Comparison of ENCODE assay signal across 8 mouse cellular contexts in genomic region chr11:102375196-102376173, GRCm38 (mm10). TPM values are rescaled to one million over a fixed set of nuclear protein-coding genes. Genes with fewer than 3 reads are reported as not detected.
A peak's percentile ranks its signal among the peaks of the same experiment; 100 is the strongest.
DNase-seq lines count a peak whose midpoint lies in the region; ATAC-seq and TF ChIP-seq lines count a peak whose summit lies in the region.

No protein-coding gene starts in this region.

- no peaks in the 10 kb centered on the region for H3K27me3 ChIP-seq in forebrain, postnatal 0 days (ENCODE audit: insufficient read depth, low read length)
- 0 out of 2 replicates have a peak, but pooled peaks cover 21% of the 10 kb centered on the region for H3K27me3 ChIP-seq in hindbrain, embryonic 13.5 days
- H3K27me3 ChIP-seq in liver, adult 2 months (ENCODE audit: control insufficient read depth, insufficient read depth, low read length), result no peaks in the 10 kb centered on the region

- H3K9ac ChIP-seq in forebrain, postnatal 0 days, result no peak overlapping the region
- peak overlapping the region; percentile 35 for H3K9ac ChIP-seq in hindbrain, embryonic 13.5 days
- H3K9ac ChIP-seq in liver, adult 2 months (ENCODE audit: low read depth, low read length), result peak overlapping the region; percentile 62

- H3K4me2 ChIP-seq in forebrain, postnatal 0 days (ENCODE audit: low read depth), result peak overlapping the region; percentile 29
- H3K4me2 ChIP-seq in hindbrain, embryonic 13.5 days, result peak overlapping the region; percentile 43

- no peaks in the 10 kb centered on the region for H3K9me3 ChIP-seq in forebrain, postnatal 0 days (ENCODE audit: low read length)
- no peaks in the 10 kb centered on the region for H3K9me3 ChIP-seq in hindbrain, embryonic 13.5 days

- no peak overlapping the region for H3K27ac ChIP-seq in forebrain, postnatal 0 days (ENCODE audit: low read depth, low read length)
- no peak overlapping the region for H3K27ac ChIP-seq in hindbrain, embryonic 13.5 days
- H3K27ac ChIP-seq in liver, adult 2 months (replicated peaks; ENCODE audit: insufficient read depth, low read depth, low read length), result peak overlapping the region; percentile 81

- 6% methylated on average over 22 of the region's 23 CpGs for WGBS in forebrain, postnatal 0 days
- WGBS in hindbrain, embryonic 13.5 days, result 4% methylated on average over 23 of the region's 23 CpGs
- 3% methylated on average over 23 of the region's 23 CpGs for WGBS in liver, adult 2 months

- H3K36me3 ChIP-seq in forebrain, postnatal 0 days (ENCODE audit: insufficient read depth), result no peaks in the 10 kb centered on the region
- no peaks in the 10 kb centered on the region for H3K36me3 ChIP-seq in hindbrain, embryonic 13.5 days
- H3K36me3 ChIP-seq in liver, adult 2 months (ENCODE audit: control insufficient read depth, insufficient read depth, low read length), result no peaks in the 10 kb centered on the region

- no peak for ATAC-seq in forebrain, postnatal 0 days
- ATAC-seq in hindbrain, embryonic 13.5 days (ENCODE audit: low FRiP score), result 0 out of 2 replicates have a peak, but pooled peaks have one; percentile 43

- TF ChIP-seq CTCF in forebrain, postnatal 0 days (IDR thresholded peaks at IDR 0.05; ENCODE audit: low read depth), result no peak
- no peak for TF ChIP-seq CTCF in liver, adult 2 months (IDR thresholded peaks at IDR 0.05; ENCODE audit: low read depth, low read length)

- DNase-seq in Muller cell, postnatal 12 days (ENCODE audit: inconsistent ontology term), result peak; percentile 38
- peak; percentile 74 to 87 for DNase-seq in cerebellum, adult 18-20 months
- no peak for DNase-seq in forebrain, postnatal 0 days
- peak; percentile 90 for DNase-seq in liver, adult 2 months (ENCODE audit: extremely low read depth, low read depth, low spot score)
- DNase-seq in neural tube, embryonic 10.5 days (ENCODE audit: extremely low spot score, low spot score), result peak; percentile 56
- DNase-seq in thymus, postnatal 36 days, result no peak
- no peak for DNase-seq in right cerebral cortex, postnatal 4 days

- TF ChIP-seq POLR2A in liver, adult 2 months (IDR thresholded peaks at IDR 0.05; ENCODE audit: extremely low read depth, insufficient read depth, low read length), result peak; percentile 48; the same call in 1 of the 2 replicates

- H3K4me3 ChIP-seq in forebrain, postnatal 0 days (ENCODE audit: low read depth, low read length), result no peak overlapping the region
- H3K4me3 ChIP-seq in hindbrain, embryonic 13.5 days, result peak overlapping the region; percentile 3; the same call in 1 of the 2 replicates
- peak overlapping the region; percentile 39; the same call in 1 of the 2 replicates for H3K4me3 ChIP-seq in liver, adult 2 months (ENCODE audit: insufficient read depth, low read depth, low read length)

- no peaks in the 10 kb centered on the region for H3K4me1 ChIP-seq in forebrain, postnatal 0 days (ENCODE audit: insufficient read depth)
- peaks cover 18% of the 10 kb centered on the region for H3K4me1 ChIP-seq in hindbrain, embryonic 13.5 days (replicated peaks)
- H3K4me1 ChIP-seq in liver, adult 2 months (ENCODE audit: control insufficient read depth, insufficient read depth, low read length), result peaks cover 10% of the 10 kb centered on the region

- H3K79me2 ChIP-seq in liver, adult 2 months (ENCODE audit: control insufficient read depth, insufficient read depth, low read length), result no peaks in the 10 kb centered on the region

RNA-seq across cellular contexts. Expression of gene Slc4a1, which starts 9.5 kb away (rescaled TPM):
- 0.24 and 1.2 TPM in 2 replicates for total RNA-seq in forebrain, postnatal 0 days (2014; rRNA removed)
- 0.50 and 0.68 TPM in 2 replicates for polyA plus RNA-seq in forebrain, postnatal 0 days (2015; fragmentation: Nextera tagmentation; extraction: Ambion mirVana)
- 4.4 and 5.0 TPM in 2 replicates for polyA plus RNA-seq in hindbrain, embryonic 13.5 days (2015; fragmentation: Nextera tagmentation; extraction: Ambion mirVana)
- total RNA-seq in liver, adult 2 months (2014; rRNA removed), result 0.07 and 0.65 TPM in 2 replicates
- 0.07 and 0.10 TPM in 2 replicates for polyA plus RNA-seq in liver, adult 2 months (2012; rRNA removed)

RNA-seq across cellular contexts. Expression of gene Rundc3a, which starts 17.7 kb away (rescaled TPM):
- total RNA-seq in forebrain, postnatal 0 days (2014; rRNA removed), result 306 and 418 TPM in 2 replicates
- 118 and 121 TPM in 2 replicates for polyA plus RNA-seq in forebrain, postnatal 0 days (2015; fragmentation: Nextera tagmentation; extraction: Ambion mirVana)
- polyA plus RNA-seq in hindbrain, embryonic 13.5 days (2015; fragmentation: Nextera tagmentation; extraction: Ambion mirVana), result 135 and 144 TPM in 2 replicates
- 1.0 and 2.5 TPM in 2 replicates for total RNA-seq in liver, adult 2 months (2014; rRNA removed)
- 1.2 and 2.1 TPM in 2 replicates for polyA plus RNA-seq in liver, adult 2 months (2012; rRNA removed)

RNA-seq across cellular contexts. Expression of gene Slc25a39, which starts 32.3 kb away (rescaled TPM):
- 96.3 and 114 TPM in 2 replicates for total RNA-seq in forebrain, postnatal 0 days (2014; rRNA removed)
- polyA plus RNA-seq in forebrain, postnatal 0 days (2015; fragmentation: Nextera tagmentation; extraction: Ambion mirVana), result 120 and 129 TPM in 2 replicates
- polyA plus RNA-seq in hindbrain, embryonic 13.5 days (2015; fragmentation: Nextera tagmentation; extraction: Ambion mirVana), result 139 and 147 TPM in 2 replicates
- 181 and 243 TPM in 2 replicates for total RNA-seq in liver, adult 2 months (2014; rRNA removed)
- polyA plus RNA-seq in liver, adult 2 months (2012; rRNA removed), result 1,099 and 1,182 TPM in 2 replicates

RNA-seq across cellular contexts. Expression of gene Grn, which starts 54.6 kb away (rescaled TPM):
- total RNA-seq in forebrain, postnatal 0 days (2014; rRNA removed), result 49.5 and 66.2 TPM in 2 replicates
- 72.3 and 86.6 TPM in 2 replicates for polyA plus RNA-seq in forebrain, postnatal 0 days (2015; fragmentation: Nextera tagmentation; extraction: Ambion mirVana)
- polyA plus RNA-seq in hindbrain, embryonic 13.5 days (2015; fragmentation: Nextera tagmentation; extraction: Ambion mirVana), result 76.5 and 77.3 TPM in 2 replicates
- total RNA-seq in liver, adult 2 months (2014; rRNA removed), result 53.7 and 88.7 TPM in 2 replicates
- 155 and 176 TPM in 2 replicates for polyA plus RNA-seq in liver, adult 2 months (2012; rRNA removed)

RNA-seq across cellular contexts. Expression of gene Ubtf, which starts 55.9 kb away (rescaled TPM):
- 94.3 and 109 TPM in 2 replicates for total RNA-seq in forebrain, postnatal 0 days (2014; rRNA removed)
- 73.2 and 78.7 TPM in 2 replicates for polyA plus RNA-seq in forebrain, postnatal 0 days (2015; fragmentation: Nextera tagmentation; extraction: Ambion mirVana)
- polyA plus RNA-seq in hindbrain, embryonic 13.5 days (2015; fragmentation: Nextera tagmentation; extraction: Ambion mirVana), result 77.1 and 82.7 TPM in 2 replicates
- total RNA-seq in liver, adult 2 months (2014; rRNA removed), result 19.4 and 19.5 TPM in 2 replicates
- 12.7 and 12.8 TPM in 2 replicates for polyA plus RNA-seq in liver, adult 2 months (2012; rRNA removed)

Comparison
In these comparisons a context has a peak if more than half of its experiments do, and no peak if none do; other contexts are left out.
1. DNase-seq: peak in Muller cell, postnatal 12 days (single experiment), cerebellum, adult 18-20 months (2 of 2), liver, adult 2 months (single experiment) and neural tube, embryonic 10.5 days (single experiment); none in forebrain, postnatal 0 days (single experiment), thymus, postnatal 36 days (0 of 2) and right cerebral cortex, postnatal 4 days (single experiment).
2. RNA of gene Rundc3a, which starts 17.7 kb away (polyA plus RNA-seq): 135 to 144 TPM in hindbrain, embryonic 13.5 days and 118 to 121 TPM in forebrain, postnatal 0 days; 1.2 to 2.1 TPM in liver, adult 2 months; every median in the first group is over 10 times any median in the second.